Mouse (Mus musculus): ENCODE measurements around the gene Prune2. TPM values are rescaled to one million over a fixed set of nuclear protein-coding genes. Genes with fewer than 3 reads are reported as not detected.

The Prune2 gene
- total RNA-seq, 2 experiments from 2014 or later: 20.6 to 20.7 TPM

DNA sequence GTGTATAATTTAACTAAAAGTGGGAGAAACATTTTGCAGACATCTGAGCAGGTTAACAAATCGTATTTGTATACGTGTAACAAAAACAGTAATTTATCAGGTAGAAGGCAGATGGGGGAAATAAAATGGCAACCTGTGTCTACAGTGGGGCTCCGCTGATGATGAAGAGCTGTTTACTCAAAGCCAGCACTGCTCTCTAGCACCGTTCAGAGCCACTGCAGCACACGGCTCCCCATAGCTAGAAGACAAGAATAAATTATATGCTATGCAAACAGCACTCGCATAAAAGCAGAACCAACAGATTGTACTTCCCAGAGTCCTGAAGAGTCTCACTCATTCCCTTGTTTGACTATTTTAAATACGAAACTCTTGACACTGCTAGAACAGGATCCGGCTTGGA, 152.9 kb downstream of the Prune2 start:
- intact Hi-C loops (cut with DNase I): no loop called here
- no peak for DNase-seq

DNA sequence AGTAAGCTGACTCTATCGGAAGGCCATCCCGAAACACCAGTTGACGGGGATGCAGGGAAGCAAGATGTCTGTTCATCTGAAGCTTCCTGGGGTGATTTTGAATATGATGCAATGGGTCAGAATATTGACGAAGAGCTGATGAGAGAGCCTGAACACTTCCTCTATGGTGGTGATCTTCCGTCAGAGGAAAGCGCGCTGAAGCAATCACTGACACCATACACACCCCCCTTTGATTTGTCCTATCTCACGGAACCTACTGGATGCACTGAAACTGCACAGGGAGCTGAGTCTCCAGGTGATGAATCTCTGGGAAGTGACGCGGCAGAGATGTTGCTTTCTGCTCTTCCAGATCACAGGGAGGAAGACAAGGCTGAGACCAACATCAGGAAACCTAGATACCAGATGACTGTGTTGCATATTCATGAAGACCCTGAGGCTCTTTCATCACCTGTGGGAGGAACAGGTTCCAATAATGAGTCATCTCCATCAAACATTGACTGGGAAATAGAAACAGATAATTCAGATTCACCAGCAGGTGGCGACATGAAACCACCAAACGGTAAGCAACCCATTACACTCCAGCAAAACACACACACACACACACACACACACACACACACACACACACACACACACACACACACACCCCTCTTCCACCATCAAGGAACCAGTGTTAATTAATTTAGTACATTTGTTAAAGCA, 168.3 kb downstream of the Prune2 start:
- DNase-seq: peak; percentile 62
- intact Hi-C loops (cut with DNase I): loop anchor here (2.0 kb wide), 1 partner anchor 265 kb away; no protein-coding TSS in a partner anchor

DNA sequence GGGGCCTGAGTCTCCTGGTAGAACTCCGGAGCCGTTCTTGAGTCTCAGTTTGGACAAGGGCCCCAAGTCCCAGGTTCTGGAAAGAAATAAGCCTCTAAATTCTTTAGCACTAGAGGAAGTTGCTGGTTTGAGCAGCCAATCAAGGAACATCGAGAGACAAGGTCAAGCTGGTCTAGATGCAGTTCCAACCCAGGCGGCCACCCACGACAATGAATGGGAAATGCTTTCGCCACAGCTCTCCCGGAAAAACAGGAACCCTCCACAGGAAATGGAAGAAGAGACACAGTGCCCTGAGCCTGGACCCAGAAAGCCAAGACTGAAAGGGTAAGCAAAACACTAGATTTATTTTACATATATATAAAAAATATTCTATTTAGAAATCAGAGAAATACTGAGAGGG, 169.5 kb downstream of the Prune2 start:
- intact Hi-C loops (cut with DNase I): loop anchor here (2.0 kb wide), 1 partner anchor 263 kb away; no protein-coding TSS in a partner anchor
- DNase-seq: no peak

DNA sequence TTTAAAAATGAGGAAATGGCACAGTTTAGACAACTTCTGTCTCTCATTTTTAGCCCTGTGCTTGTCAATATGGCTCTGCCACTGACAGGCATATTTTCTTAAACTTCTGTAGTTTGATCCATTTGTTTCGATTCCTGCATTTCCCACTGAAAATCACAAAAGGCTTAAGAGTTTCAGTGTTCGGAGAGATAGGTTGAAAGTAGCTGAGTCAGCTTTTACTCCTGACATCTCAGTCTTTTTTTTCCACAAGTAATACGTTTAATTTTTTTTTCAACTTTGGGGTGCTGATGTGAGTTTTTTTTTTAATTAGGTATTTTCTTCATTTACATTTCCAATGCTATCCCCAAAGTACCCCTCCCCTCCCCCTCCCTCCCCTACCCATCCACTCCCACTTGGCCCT, 174.6 kb downstream of the Prune2 start:
- intact Hi-C loops (cut with DNase I): no loop called here
- no peak for DNase-seq

DNA sequence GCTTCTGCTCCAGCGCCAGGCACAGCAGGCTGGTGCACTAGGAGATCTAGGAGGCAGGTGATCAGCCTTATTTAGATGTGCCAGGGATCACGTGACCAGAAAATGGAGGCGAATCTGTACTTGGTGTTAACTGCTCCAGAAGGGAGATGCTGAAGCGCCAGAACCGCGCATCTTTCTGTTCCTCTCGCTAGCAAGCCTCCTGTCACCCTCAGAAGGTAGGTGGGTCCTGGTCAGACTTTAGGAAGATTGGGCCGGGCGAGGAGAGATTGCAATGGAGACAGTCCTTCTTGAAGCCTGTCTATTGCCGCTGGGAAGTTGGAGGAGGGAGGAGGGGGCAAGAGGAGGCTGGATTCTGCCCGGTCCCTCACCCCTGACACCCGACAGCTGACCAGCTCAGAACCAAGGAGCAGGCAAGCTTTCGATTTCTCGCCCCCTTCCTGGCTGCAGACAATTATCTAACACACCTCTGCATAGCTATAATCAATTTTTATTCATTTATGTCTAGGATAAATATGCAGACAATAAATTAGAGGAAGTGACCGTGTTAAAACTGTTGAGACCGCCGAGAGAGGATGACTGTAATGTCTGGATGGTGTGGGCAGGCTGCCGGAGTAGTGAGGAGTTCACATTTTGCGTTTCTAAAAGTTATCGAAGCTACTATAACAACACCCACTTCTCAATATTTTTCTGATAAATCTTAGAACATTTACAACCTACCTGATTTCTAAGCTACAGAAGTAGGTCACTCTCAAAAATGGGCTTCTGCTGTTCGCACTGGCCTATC, 181.0 kb downstream of the Prune2 start:
- intact Hi-C loops (cut with DNase I): no loop called here
- peak; percentile 49 for DNase-seq

DNA sequence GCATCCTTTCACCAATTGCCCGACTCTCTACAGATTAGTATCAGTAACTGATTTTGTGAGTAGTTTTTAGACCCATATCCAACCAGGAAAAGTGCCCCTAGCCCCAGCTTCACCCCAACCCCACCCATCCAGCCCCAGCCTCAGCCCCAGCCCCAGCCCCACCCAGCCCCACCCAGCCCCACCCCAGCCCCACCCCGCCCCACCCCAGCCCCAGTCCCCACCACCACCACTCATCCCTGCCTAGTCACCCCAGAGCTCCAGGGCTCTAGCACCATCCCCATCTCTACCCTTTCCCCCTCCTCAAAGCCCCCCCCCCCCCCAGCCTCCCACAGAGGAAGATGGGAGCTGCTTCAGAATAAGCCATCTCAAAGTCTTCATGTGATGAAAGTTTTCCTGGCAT, 181.7 kb downstream of the Prune2 start:
- intact Hi-C loops (cut with DNase I): no loop called here
- DNase-seq: no peak

DNA sequence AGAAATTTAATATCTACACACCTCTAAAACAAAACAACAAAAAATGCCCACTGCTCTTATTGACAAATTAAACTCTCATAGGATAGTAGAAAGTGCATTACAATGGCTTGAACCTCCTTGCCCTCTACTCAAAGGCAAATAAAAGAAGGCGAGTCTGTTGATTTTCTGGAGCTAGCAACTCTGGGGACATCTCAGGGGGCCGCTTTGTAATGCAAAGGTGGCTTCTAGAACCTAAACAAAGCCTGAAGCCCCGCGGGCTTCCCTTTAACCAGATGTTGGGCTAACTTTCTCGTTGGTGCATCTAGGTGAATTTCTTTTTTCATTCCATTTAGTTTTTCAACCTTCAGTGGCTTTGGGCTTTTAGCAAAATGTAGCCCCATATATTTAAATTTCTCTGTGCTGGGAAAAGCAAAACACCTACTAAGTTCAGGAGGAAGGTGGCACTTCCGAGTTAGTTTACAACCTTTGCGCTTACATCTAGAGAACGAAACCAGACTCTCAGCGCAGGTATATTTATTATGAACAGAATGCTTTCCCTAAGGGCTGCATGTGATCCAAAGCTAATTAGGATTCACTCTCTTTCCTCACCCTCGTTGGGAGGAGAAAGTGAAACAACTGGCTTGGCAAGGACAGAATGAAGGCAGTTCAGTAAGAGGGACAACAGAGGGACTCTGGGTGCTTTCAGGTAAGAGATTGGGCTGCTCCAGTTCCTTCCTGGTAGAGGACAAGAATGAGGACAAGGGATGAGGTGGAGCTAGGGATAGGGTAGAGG, 182.4 kb downstream of the Prune2 start:
- DNase-seq: no peak
- intact Hi-C loops (cut with DNase I): no loop called here

DNA sequence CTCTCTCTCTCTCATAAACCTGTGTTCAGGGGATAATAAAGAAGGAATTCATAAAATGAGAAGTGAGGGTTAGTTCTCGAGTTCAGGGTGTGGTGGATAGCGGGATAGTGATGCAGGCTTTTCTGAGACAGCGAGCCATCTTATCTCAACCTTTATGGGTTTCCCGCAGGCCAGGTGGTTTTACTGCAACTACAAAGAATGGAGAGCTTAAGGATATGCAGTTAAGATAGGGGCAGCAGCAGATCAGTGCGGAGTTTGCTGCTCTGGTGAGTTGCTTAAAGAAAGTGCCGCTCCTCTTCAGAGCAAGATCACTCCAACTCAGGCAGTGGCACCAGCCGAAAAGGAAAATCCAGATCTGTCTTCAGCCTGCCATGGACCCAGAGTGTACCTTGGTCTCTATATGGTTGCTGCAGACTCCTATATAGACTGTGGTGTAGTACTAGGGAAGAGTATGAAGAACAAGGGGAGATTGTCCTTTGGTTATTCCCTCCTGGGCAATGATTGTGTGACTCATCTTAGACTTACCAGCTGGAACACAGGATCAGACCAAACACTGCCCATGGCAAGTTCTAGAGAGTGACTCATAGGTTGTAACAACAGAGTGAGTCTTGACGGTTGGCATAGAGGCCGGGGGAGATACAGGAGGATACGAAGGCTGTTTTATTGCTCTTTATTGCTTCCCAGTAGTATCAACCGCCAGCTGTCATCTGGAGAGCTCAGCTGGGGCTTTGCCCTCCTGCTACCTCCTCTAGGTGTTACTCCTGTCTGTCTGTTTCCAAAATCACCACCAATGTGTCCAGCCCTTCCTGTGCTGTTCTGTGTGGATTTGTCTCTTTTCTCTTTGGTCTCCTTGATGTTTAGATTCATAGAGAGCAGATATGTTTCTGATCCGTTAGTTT, 184.3 kb downstream of the Prune2 start:
- DNase-seq: no peak
- intact Hi-C loops (cut with DNase I): no loop called here

DNA sequence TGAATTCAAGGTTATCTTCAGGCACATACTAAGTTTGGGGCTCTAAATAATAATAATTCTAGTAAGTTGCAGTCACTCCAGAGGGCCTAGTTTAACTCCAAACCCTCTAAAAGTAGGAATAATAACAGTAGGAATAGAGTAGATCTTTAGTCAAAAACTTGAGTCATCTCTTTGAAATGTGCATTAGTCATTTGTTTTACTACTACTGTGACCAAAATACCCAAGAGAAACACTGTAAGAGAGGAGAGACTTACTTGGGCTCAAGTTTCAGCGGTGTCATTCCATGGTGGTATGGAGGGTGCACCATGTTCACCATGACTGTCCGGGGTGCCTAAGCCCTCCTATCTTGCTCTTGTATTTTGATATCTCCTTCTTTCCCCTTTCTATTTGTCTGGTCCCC, 187.3 kb downstream of the Prune2 start:
- intact Hi-C loops (cut with DNase I): no loop called here
- no peak for DNase-seq

DNA sequence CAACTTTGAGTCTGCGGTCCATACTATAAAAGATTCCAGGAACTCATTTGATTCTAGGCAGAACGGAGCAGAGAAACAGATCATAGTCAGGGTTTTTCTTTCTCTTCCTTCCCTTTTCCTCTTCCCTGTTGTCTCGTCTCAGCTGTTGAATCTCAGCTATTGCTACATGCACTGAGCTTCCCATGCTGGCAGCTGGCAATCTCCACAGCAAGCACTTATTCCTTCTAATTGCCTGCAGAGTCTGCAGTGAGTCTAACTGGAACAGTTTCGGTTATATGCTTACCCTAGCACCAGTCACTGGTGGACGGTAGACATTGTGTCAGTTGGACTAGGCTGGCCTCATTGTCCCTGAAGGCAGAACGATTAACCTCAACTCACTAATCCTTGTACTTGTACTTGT, 188.3 kb downstream of the Prune2 start:
- intact Hi-C loops (cut with DNase I): no loop called here
- DNase-seq: no peak

DNA sequence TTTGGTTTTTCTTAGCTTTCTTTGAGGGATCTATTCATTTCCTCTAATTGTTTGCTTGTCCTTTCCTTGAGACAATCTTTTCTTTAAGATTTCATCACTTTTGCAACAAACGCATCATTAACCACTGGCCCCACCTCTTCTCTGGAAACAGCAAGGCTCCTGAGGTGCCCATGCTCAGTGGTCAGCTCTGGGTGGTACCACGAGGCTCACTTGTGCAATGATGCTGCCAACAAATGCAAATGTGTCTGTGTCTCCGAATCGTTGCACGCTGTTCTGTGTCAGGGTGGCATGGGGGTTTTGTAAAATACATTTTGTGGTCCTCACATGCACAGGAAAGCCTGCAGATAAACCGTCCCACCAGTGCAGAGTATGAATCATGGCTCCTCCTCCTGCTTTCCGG, 194.1 kb downstream of the Prune2 start:
- intact Hi-C loops (cut with DNase I): no loop called here
- no peak for DNase-seq

DNA sequence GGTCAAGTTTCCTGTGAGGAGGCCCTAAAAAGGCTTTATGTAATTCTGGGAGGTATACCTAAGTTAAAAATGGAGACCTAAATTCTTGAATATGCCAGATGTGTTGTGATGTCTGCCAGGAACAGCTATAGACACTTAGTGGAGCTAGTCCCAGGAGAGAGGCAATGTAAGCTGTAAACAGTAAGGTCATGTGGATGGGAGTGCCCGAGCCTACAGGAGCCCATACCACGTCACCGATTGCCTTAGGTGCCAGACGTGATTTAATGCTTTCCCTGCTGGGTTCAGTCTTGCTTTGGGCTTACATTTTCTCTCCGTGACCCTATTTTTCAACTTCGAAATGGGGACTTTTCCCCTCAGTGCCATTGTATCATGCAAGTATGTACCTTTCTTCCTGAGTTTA, 195.9 kb downstream of the Prune2 start:
- intact Hi-C loops (cut with DNase I): no loop called here

DNA sequence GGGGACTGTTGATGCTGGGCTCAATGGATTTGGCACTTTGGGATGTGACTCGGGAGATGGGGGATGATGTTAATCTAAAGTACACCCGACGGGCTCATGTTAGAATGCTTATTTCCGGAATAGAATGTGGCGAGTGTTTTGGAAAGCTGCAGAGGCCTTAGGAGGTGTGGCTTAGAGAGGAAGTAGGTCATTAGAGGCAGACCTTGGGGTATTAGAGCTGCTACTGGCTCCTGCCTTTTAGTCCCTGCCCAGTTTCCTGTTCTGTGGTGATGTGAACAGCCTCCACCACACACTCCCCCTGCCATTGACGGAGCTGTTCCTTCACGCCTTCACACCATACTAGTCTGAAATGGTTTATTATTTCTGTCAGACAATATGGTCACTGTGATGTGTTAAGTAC, 196.5 kb downstream of the Prune2 start:
- intact Hi-C loops (cut with DNase I): no loop called here
- no peak for DNase-seq

More for the DNA sequence above, 195.9 kb downstream of the Prune2 start:
- no peak for DNase-seq

DNA sequence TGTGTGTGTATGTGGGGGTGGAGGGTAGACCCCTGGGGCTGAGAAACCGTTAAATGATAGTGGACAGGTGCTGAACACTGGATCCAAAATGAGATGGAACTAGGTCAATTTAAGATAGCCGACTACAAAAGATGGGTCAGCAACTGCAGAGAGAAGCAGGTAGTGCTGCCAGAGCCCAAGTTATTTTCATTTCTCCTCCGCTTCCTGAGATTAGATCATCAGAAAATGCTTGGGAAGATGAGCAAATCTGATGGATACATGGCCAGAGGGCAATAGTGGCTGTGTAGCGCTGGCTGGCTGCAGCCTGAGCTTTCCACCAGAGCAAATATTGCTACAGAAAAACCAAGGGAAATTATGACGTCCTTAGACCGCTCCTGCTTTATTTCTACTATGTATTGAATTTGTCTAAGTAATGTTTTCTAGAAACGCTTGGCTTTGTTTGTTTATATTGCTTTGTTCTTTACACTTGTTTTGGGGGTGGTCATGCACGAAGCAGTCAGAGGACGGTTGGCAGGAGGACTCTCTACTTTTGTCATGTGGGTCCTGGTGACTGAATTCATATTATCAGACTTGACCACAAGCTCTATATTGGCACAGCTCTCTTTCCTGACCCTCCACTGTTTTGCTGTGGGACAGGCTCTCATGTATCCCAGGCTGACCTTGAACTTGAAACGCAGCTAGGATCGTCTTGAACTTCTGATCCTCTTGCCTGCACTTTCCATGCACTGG, 198.2 kb downstream of the Prune2 start:
- intact Hi-C loops (cut with DNase I): no loop called here
- no peak for DNase-seq

DNA sequence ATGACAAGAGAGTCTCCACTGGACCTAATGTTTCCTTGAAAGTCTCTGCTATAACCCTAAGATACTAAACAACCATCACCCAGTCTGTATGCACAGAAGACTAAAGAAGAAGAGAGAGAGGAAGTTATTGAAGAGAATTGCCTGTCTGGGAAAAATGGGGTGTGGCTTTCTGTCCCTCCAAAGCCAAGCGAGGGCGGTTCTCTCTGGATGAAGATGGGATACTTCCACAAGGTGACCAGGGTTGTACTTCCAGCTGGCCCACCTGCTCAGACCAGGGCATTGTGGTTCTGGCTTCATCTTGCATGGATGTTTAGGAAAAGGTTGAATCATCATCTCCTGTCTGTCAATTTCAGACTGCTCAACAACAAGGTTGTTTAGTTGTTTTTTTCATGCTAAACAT, 199.3 kb downstream of the Prune2 start:
- intact Hi-C loops (cut with DNase I): no loop called here
- DNase-seq: no peak

DNA sequence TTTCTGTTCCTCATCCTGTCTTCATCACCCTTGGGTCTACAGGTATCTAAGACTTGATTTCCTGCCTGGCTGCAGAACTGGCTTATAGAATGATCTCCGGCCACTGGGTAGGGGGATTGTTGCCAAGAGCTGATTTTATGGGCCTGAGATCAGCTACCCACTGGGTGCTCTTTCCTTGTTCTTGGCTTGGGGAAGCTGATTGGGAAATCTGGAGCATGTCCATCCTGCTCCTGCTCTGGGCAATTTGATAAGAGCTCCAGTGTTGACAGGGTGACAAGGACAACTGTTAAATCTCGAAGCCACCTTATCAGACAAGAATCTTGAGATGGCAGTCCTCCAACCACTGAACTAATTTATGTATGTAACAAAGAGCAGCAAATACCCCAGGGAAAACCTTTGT, 203.8 kb downstream of the Prune2 start:
- peak; percentile 59 for DNase-seq
- intact Hi-C loops (cut with DNase I): no loop called here

DNA sequence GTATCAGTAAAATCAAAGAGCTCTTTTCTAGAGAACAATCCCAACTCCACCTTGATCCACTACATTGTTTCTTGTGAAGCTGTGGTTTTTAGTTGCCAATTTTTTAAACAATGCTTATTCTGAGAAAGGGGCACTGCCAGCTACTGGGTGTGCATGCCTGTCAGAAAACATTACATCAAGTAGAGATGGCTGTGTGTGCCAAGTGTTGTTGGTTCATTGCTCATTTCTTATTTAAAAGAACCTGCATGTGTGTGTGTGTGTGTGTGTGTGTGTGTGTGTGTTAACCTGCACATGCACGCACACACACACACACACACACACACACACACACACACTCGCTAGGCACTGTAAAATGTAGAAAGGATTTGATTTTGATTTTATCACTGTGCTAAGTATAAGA, 204.3 kb downstream of the Prune2 start:
- intact Hi-C loops (cut with DNase I): no loop called here
- peak; percentile 52 for DNase-seq

DNA sequence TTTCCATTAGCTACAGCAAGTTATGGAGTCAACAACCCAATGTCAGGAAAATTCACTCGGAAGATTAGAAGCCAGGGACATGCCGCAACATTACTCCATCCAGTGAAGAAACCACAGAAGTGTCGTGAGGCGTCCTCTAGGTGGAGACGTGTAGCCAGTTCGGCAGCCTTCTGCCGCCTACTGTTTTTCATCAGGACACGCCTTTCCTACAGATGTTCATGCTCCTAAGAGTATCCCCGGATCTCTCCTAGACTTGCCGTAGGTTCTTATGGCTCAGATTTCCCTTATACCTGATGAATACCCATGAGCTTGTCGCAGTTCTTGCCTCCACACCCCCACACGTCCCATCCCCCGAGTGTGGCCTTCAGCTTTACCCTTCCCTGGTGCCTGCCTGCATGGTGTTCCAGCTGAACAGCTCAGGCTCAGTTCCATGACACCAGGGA, 207.6 kb downstream of the Prune2 start:
- intact Hi-C loops (cut with DNase I): no loop called here
- peak; percentile 22 for DNase-seq

DNA sequence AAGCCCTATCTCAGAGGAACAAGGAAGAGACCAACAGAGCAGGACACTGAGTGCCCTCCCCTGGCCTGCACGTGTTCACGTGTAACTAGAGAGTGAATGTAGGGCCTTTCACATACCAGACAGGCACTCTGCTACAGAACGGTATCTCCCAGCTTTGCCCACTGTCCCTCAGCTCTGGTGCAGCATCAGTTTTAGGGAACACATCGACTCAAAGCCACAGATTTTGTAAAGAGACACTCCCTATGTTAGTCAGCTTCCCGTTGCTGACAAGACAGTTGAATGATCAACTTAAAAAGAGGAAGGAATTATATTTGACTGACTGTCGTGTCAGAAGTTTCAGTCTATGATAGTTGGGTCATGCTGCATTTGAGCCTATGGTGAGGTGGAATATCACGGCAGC, 210.4 kb downstream of the Prune2 start:
- intact Hi-C loops (cut with DNase I): no loop called here
- DNase-seq: no peak

DNA sequence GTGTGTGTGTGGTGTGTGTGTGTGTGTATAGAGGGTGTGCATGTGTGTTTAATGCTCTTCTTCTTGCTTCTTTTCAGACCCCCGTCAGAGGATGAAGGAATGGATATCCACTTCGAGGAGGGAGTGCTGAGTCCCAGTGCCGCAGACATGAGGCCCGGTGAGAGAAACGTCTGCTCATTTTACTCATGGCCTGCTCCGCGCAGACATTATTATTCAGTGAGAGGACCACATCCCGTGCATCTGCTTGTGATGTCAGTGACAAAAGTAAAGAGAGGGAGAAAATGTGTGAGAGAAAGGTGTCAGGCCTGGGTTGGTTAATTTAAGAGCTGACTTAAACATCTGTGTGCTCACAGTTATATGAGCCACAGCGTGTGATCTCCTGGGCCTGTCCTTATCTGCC, 212.3 kb downstream of the Prune2 start:
- no peak for DNase-seq
- intact Hi-C loops (cut with DNase I): no loop called here

Data from left cerebral cortex, postnatal 4 days (tissue).